Mouse (Mus musculus) telencephalon, adult 2 months (tissue): ENCODE results near the gene Mtif2.

ENCODE experiments used
- DNase-seq: peaks from one replicate; pipeline ENCODE4 v3.0.0-alpha.2; 2011; ENCODE audit warnings: low read depth, low spot score

The Mtif2 gene

DNA sequence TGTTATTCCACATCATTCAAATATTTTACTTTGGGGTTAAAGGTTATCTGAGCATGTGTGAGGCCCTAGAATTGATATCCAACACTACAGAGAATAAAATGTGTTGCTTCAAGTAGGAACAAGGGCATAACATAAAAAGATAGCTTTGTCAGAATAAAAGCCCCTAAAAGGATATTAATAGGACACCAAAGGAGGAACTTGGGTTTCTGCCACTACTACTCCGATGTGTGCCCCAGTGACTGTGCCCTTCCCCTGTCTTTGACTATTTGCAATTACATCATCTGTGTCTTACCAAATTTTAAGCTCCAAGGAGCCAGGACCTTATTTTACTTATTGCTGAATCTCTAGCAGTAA is 23.2 kb downstream of the Mtif2 start:
- no peak for DNase-seq

DNA sequence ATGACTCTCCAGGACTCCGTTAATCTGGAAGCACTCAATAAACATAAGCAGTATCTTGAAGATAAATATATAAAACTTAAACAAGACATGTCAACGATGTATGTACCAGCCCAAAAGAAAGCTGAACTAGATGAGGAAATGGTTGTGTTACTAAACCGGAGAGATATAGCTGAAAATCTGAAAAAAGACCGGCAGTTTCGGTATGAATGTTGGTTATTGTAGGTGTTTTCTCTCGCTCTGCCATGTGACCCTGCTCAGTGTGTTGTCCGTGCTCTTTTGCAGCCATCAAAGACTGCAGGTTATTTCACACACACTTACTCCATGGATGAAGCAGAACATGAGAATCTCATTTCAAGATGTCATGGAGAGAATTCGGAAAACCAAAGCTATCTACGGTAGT is 34.2 kb downstream of the Mtif2 start:
- DNase-seq = no peak

DNA sequence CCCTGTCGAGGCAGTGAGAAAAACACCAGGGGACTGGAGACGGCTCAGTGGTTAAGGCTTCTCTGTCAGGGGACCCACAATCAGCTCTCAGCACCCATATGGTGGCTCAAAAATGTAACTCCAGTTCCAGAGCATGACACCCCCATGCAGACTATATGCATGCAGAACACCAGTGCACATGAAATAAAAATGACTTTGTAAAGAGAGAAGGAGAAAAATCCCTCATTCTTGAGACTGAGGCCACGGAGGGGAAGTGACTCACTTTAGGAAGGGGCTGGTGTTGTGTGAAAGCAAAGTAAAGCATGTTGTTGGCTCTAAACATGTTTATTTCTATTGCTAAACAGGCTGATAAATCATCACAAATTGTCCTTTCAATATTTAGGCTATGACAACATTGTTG is 34.8 kb downstream of the Mtif2 start:
- DNase-seq = no peak

DNA sequence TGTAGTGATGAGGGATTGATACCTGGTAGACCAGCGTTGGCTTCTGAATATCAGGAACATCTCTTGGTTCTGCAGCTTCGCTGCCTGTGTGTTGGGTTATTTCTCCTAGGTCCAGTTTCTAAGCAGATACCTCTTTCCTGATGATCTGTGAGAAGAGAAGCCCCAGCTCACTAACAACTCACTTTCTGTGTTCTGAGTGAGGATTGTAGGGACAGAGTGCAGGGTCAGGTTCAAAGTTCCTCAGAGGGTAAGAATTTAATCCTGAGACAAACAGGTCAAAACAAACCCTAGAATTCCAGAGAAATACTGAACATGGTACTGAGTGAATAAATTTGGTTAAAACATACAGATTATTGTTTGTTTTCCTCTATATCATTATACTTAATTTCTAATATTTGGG is 37.2 kb downstream of the Mtif2 start:
- no peak for DNase-seq

DNA sequence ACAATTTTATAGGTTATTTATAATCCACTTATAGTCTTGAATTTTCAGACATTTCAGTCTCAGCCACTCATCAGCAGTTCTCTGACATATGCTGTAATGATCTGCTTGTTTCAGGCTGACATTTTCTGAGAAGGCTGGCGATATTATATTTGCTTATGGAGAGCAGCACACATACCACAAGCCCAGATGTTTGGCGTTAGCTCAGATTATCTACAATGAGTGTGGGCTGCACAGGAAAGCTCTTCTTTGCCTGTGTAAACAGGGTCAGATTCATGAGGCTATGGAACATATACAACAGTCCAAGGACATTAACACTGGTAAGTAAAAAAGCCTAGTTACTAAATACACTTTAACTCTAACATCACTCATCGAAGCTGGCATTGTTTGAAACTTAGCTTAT is 45.3 kb downstream of the Mtif2 start:
- no peak for DNase-seq

DNA sequence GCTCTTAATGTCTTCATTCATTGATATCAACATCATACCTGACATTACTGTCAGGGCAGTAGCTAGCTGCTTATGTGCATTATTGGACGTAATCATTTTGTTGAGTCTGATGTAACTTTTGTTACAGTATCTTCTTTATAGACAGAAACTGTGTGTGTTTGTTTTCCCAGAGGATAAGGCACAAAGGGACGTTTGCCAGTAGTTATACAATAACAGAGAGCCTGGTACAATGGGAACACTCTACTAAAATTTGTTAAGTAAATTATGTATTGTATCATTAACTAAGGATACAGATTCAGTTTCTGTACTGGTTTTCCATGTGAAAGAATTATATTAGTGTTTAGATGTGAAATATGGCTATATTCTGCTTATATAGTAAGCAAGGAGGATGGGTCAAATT is 46.4 kb downstream of the Mtif2 start:
- DNase-seq = no peak

DNA sequence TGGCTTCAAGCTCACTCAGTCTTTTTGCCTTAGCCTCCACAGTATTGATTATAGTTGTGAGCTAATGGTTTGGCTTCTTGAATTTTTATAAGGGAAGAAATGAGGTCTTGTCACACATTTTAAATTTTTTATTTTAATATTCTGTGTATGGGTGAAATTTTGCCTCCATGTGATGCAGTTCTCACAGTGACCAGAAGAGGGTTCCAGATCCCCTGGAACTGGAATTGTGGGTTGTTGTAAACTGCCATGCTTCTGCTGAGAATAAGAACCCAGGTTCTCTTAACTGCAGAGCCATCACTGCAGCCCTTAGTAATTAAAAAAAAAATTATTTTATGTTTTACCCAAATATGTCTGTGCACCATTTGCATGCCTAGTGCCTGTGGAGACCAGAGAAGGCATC is 53.4 kb downstream of the Mtif2 start:
- no peak for DNase-seq
